Mouse (Mus musculus): ENCODE measurements around the gene Hoxb5. TPM values are rescaled to one million over a fixed set of nuclear protein-coding genes. Genes with fewer than 3 reads are reported as not detected.

Gene Hoxb5
- polyA plus RNA-seq, 1 experiment from 2014 or later: 0.30 TPM

GRCm38 (mm10) chr11:96274428-96274827 lies 28.7 kb upstream of the Hoxb5 start:
- no peak for ATAC-seq (ENCODE audit: insufficient read depth)
- Histone ChIP-seq H3K27me3 (peaks cover 100% of the 10 kb centered on the region), H3K9ac (no peak overlapping the region), H3K9me3 (replicated peaks) (no peaks in the 10 kb centered on the region), H3K4me2 (no peak overlapping the region), H3K27ac (replicated peaks) (no peak overlapping the region), H3K36me3 (replicated peaks) (no peaks in the 10 kb centered on the region), H3K4me3 (replicated peaks) (no peak overlapping the region), H3K4me1 (replicated peaks) (no peaks in the 10 kb centered on the region)
- 26% methylated on average over 10 of the region's 10 CpGs for WGBS (ENCODE audit: insufficient replicate concordance)

DNA sequence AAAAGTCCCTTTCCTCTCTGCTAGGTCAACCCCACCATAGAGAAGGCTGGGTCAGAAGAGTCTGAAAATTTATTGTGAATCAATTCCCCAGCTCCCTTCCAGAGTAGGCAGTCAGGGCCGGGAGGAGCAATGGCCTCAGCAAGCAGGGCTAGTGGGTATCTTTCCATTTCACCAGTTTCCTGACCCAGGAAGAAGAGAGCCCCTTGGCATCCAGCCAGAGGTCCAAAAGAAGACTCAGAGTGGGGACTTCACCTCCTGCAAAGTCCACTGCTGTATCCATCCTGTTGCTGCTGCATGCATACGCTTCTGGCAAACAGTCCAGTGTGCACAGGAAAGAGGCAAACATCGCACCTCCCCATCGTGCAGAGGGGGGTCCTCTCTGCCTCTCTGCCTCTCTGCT lies 27.2 kb upstream of the Hoxb5 start:
- Histone ChIP-seq H3K4me1 (replicated peaks) (no peaks in the 10 kb centered on the region), H3K27ac (replicated peaks) (no peak overlapping the region), H3K9ac (no peak overlapping the region), H3K36me3 (replicated peaks) (no peaks in the 10 kb centered on the region), H3K4me3 (replicated peaks) (no peak overlapping the region), H3K9me3 (replicated peaks) (no peaks in the 10 kb centered on the region), H3K27me3 (peaks cover 100% of the 10 kb centered on the region), H3K4me2 (no peak overlapping the region)
- WGBS (ENCODE audit: insufficient replicate concordance): 20% methylated on average over 4 of the region's 4 CpGs
- no peak for ATAC-seq (ENCODE audit: insufficient read depth)

DNA sequence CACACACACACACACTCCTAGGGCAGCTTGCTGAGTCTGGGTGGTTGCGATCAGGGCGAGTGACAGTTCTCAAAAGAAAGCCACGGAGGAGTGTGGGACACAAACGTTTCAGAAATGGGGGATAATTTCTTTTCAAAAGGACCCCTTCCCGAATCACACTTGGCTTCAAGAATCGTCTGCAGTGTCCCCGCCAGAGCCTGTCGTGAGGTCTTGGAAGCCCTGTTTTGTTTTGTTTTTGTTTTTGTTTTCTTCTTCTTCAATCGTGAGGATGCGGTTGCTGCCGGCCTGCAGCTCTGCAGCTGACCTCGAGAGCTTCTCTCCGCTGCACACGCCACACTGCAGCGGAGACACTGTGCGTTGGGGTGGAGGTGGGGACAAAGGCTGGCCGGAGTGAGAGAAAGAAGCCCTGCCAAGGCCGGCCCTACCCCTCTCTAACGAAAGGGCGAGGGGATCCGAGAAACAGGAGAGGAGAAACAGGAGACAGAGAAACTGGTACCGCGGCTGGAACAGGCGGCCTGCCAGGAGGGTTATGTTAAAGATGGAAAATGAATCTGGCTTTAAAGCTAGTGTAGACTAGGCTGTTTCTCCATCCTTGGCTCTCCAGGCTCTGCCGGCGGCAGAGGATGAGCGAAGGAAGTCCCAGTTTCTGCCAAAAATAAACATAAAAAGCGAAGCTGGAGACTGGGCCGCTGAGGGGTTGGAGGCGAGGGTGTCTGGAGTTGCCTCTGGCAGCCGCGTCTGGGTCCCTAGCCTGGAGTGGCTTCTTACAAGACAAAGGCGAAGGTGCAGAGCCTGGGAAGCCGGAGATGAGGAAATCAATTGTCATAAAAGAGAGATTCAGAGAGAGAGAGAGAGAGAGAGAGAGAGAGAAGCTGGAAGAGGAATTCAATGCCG lies 25.7 kb upstream of the Hoxb5 start:
- Histone ChIP-seq H3K27me3 (peaks cover 100% of the 10 kb centered on the region), H3K36me3 (replicated peaks) (no peaks in the 10 kb centered on the region), H3K9ac (no peak overlapping the region), H3K4me1 (replicated peaks) (no peaks in the 10 kb centered on the region), H3K9me3 (replicated peaks) (no peaks in the 10 kb centered on the region), H3K4me2 (no peak overlapping the region), H3K27ac (replicated peaks) (no peak overlapping the region), H3K4me3 (replicated peaks) (no peak overlapping the region)
- no peak for ATAC-seq (ENCODE audit: insufficient read depth)
- under 1% methylated on average over 35 of the region's 35 CpGs for WGBS (ENCODE audit: insufficient replicate concordance)

DNA sequence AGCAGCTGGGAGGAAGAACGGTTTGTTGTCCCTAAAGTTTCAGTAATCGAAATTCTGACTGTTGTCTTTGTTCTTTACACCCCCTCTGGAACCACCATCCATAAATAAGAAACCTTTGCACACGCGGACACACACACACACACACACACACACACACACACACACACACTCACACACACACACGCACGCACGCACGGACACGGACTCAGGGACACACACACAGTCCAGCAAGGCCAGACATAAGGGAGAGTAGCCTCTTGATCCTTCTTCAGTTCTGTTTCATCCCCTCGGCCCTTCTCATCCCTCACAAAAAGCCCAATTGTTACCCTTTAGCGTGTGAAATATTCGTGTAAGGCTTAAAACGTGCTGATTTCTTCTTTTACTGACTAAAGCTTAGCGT lies 24.8 kb upstream of the Hoxb5 start:
- no peak for ATAC-seq (ENCODE audit: insufficient read depth)
- whole genome bisulfite sequencing (ENCODE audit: insufficient replicate concordance): 11% methylated on average over 14 of the region's 14 CpGs
- H3K36me3 ChIP-seq (replicated peaks): no peaks in the 10 kb centered on the region

GRCm38 (mm10) chr11:96278773-96279172 lies 24.4 kb upstream of the Hoxb5 start:
- H3K27me3 ChIP-seq: peaks cover 100% of the 10 kb centered on the region
- ATAC-seq (ENCODE audit: insufficient read depth): no peak
- H3K9me3 ChIP-seq (replicated peaks): no peaks in the 10 kb centered on the region
- no peaks in the 10 kb centered on the region; the same call in 1 of the 2 replicates for H3K4me1 ChIP-seq (replicated peaks)
- WGBS (ENCODE audit: insufficient replicate concordance): under 1% methylated on average over 9 of the region's 9 CpGs
- H3K9ac ChIP-seq: no peak overlapping the region
- no peak overlapping the region for H3K27ac ChIP-seq (replicated peaks)
- no peak overlapping the region for H3K4me2 ChIP-seq
- no peaks in the 10 kb centered on the region for H3K36me3 ChIP-seq (replicated peaks)
- H3K4me3 ChIP-seq (replicated peaks): no peak overlapping the region

More for the DNA sequence above, 24.8 kb upstream of the Hoxb5 start:
- peaks cover 100% of the 10 kb centered on the region for H3K27me3 ChIP-seq
- no peak overlapping the region for H3K9ac ChIP-seq
- no peaks in the 10 kb centered on the region for H3K9me3 ChIP-seq (replicated peaks)
- H3K4me2 ChIP-seq: no peak overlapping the region
- H3K4me3 ChIP-seq (replicated peaks): no peak overlapping the region
- no peaks in the 10 kb centered on the region; the same call in 1 of the 2 replicates for H3K4me1 ChIP-seq (replicated peaks)
- H3K27ac ChIP-seq (replicated peaks): no peak overlapping the region

DNA sequence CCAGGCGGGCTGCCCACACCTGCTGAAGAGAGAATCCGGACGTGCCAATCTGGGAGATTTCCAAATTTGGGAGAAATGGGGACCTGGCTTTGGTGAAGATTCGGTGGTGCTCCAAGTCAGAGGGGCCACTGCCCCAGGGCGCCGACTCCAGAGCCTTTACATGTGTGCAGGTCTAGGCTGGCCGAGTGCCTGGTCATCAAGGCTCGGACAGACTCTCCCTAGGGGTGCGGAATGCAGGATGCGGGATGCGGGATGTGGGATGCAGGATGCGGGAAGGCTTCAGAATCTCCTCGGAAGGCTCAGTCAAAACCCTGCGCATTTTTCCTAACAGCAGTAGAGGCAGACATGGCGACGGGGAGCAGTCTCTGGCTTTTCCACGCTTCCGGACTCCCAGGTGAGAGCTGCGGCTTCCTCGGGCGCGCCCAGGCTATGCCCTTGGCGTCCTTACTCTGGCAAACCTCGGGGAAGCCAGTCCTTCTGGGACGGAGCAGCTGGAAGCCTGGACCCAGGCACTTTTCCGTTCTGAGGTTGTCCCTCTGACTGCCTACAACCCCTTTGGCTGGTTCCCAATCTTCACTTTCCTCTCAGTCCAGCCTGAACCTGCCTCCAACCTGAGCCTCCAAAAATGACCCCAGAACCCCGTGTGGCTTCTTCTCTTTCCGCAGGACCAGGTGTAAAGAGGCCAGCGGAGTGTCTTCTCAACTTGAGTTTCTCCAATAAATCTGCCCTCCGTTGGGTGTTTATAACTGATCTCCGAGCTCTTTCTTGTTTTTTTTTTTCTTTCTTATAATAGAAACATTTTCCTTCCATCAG lies 23.5 kb upstream of the Hoxb5 start:
- Histone ChIP-seq H3K4me3 (replicated peaks) (no peak overlapping the region), H3K36me3 (replicated peaks) (no peaks in the 10 kb centered on the region), H3K4me2 (no peak overlapping the region), H3K4me1 (replicated peaks) (peaks cover 5% of the 10 kb centered on the region; the same call in 1 of the 2 replicates), H3K27ac (replicated peaks) (no peak overlapping the region), H3K9me3 (replicated peaks) (no peaks in the 10 kb centered on the region), H3K9ac (no peak overlapping the region), H3K27me3 (peaks cover 100% of the 10 kb centered on the region)
- WGBS (ENCODE audit: insufficient replicate concordance): 5% methylated on average over 31 of the region's 31 CpGs
- no peak for ATAC-seq (ENCODE audit: insufficient read depth)

DNA sequence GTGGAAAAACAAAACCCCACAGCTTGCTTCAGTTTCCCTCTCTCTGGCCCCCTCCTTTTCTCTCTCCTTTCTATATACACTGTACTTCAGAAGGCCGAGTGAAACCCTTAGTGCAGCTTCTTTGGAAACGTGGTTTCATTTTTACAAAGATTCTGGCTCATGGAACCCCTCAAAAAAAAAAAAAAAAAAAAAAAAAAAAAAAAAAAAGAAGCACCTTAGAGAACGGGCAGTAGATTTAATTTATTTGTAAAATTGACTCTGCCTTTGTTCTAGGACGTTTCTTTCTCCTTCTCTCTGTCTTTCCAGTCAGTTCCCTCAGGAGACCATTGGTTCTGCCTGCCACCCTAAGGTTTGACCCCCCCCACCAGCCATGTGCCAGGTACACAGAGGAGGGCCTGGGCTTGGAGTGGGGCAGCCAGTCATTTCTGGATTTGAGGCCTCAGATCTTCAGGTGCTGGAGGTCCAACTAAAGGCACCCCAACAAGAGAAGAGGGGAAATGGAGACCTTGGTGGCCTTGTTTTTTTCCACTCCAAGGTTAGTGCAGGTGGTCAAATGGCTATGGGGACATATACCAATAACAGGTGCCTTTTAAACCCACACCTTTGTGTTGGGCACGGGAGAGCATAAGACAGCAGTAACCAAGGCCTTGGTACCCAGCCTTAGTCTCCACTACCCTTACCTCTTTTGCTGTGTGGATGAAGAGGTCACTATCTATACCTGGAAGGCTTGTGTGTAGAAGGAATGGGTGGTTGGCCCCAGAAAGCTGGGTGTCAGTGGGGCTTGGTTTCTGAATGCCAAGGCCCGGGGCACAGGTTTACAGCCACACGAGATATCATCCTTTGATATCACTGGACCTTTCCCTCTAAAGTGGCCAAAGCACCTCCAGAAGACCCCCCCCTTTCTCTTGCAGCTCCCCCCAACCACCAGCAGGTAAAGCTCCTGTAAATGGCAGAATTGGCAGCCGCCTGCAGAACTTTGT lies 22.4 kb upstream of the Hoxb5 start:
- Histone ChIP-seq H3K27me3 (peaks cover 100% of the 10 kb centered on the region), H3K4me3 (replicated peaks) (no peak overlapping the region)
- WGBS (ENCODE audit: insufficient replicate concordance): 19% methylated on average over 8 of the region's 8 CpGs

DNA sequence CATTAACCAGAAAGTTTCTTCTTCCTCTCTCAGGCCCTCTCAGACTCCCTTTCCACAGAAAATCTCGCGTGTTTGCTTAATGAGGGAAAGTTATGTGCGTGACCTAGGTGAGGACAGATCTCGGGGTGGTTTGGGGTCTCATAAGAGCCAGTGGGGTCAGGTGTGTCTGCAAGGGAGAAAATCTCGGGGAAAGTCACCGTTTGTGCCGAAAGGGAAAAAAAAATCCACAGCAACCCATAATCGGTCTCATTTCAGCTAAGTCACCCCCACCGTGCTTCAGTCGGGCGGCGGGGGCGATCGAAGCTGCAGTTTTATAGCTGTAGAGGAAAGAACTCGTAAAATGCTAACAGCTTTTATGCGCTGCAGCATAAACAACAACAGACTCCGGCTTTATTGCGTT lies 21.7 kb upstream of the Hoxb5 start:
- ATAC-seq (ENCODE audit: insufficient read depth): no peak
- H3K9me3 ChIP-seq (replicated peaks): no peaks in the 10 kb centered on the region
- no peak overlapping the region for H3K4me2 ChIP-seq
- H3K27ac ChIP-seq (replicated peaks): no peak overlapping the region
- no peak overlapping the region for H3K9ac ChIP-seq
- no peak overlapping the region for H3K4me3 ChIP-seq (replicated peaks)
- H3K4me1 ChIP-seq (replicated peaks): peaks cover 7% of the 10 kb centered on the region; the same call in 1 of the 2 replicates
- peaks cover 100% of the 10 kb centered on the region for H3K27me3 ChIP-seq
- no peaks in the 10 kb centered on the region for H3K36me3 ChIP-seq (replicated peaks)
- WGBS (ENCODE audit: insufficient replicate concordance): 4% methylated on average over 18 of the region's 18 CpGs

More for the DNA sequence above, 22.4 kb upstream of the Hoxb5 start:
- H3K9ac ChIP-seq: no peak overlapping the region
- no peak overlapping the region for H3K27ac ChIP-seq (replicated peaks)
- peaks cover 5% of the 10 kb centered on the region; the same call in 1 of the 2 replicates for H3K4me1 ChIP-seq (replicated peaks)
- ATAC-seq (ENCODE audit: insufficient read depth): no peak
- H3K36me3 ChIP-seq (replicated peaks): no peaks in the 10 kb centered on the region
- H3K4me2 ChIP-seq: no peak overlapping the region
- no peaks in the 10 kb centered on the region for H3K9me3 ChIP-seq (replicated peaks)

- H3K9me3 ChIP-seq (replicated peaks): no peaks in the 10 kb centered on the region
- peaks cover 100% of the 10 kb centered on the region for H3K27me3 ChIP-seq
- no peak within 1 kb of the TSS for H3K27ac ChIP-seq (replicated peaks)
- no peak within 1 kb of the TSS for H3K4me3 ChIP-seq (replicated peaks)
- no peak for ATAC-seq (ENCODE audit: insufficient read depth)
- no peaks in the 10 kb centered on the region for H3K36me3 ChIP-seq (replicated peaks)
- H3K4me2 ChIP-seq: no peak within 1 kb of the TSS
- no peak within 1 kb of the TSS for H3K9ac ChIP-seq
- 1% methylated on average over 27 of the region's 27 CpGs for WGBS (ENCODE audit: insufficient replicate concordance)
- peaks cover 9% of the 10 kb centered on the region; the same call in 1 of the 2 replicates for H3K4me1 ChIP-seq (replicated peaks)
Measured at GRCm38 (mm10) chr11:96281855-96282570, 21.1 kb upstream of the Hoxb5 start, which contains the start of gene Hoxb8. Hoxb8 (plus strand) TSS chr11:96281905.
